Mouse (Mus musculus) heart, embryonic 14.5 days (tissue): Measurements from ENCODE around the gene Theg. TPM values are rescaled to one million over a fixed set of nuclear protein-coding genes. Genes with fewer than 3 reads are reported as not detected.

Experiments used
- ATAC-seq: fragments of 200-750 bp; cut with Nextera tagmentation; 2 replicates; pipeline ENCODE4 v1.8.0; 2017; ENCODE audit warnings: low read depth, moderate TSS enrichment; ENCODE audit not compliant: insufficient number of reproducible peaks, insufficient read depth, low FRiP score
- H3K27ac ChIP-seq, 2 experiments: fragments of 200-500 bp in 1 of 2; fragments of 300-500 bp in 1 of 2; sonication (generic) in 1 of 2; replicated peaks in 1 of 2; 2 replicates each; pipeline ENCODE4 v1.5.1; 2012 to 2014; ENCODE audit warnings: low read depth in 2 of 2, low read length in 2 of 2, control low read depth in 1 of 2, mild to moderate bottlenecking in 1 of 2, mixed read lengths in 1 of 2; ENCODE audit not compliant: control insufficient read depth in 1 of 2, insufficient read depth in 1 of 2
- H3K27me3 ChIP-seq: fragments of 300-500 bp; sonication (generic); 2 replicates; pipeline ENCODE4 v1.6.1; 2014; ENCODE audit warnings: mild to moderate bottlenecking, low read length, control low read depth; ENCODE audit not compliant: control insufficient read depth, insufficient read depth
- H3K36me3 ChIP-seq: fragments of 300-500 bp; sonication (generic); 2 replicates; pipeline ENCODE4 v1.6.1; 2014; ENCODE audit warnings: mild to moderate bottlenecking, control low read depth, low read length, mixed read lengths; ENCODE audit not compliant: control insufficient read depth, insufficient read depth
- H3K4me1 ChIP-seq, 2 experiments: fragments of 200-500 bp in 1 of 2; fragments of 300-500 bp in 1 of 2; sonication (generic) in 1 of 2; 2 replicates each; pipeline ENCODE4 v1.6.1; 2012 to 2014; ENCODE audit warnings: low read length in 2 of 2, control low read depth in 1 of 2, mixed read lengths in 1 of 2; ENCODE audit not compliant: control insufficient read depth in 2 of 2, insufficient read depth in 2 of 2
- H3K4me2 ChIP-seq: fragments of 300-500 bp; sonication (generic); 2 replicates; pipeline ENCODE4 v1.6.1; 2014; ENCODE audit warnings: mild to moderate bottlenecking, low read length
- H3K4me3 ChIP-seq, 2 experiments: fragments of 200-500 bp in 1 of 2; fragments of 300-500 bp in 1 of 2; sonication (generic) in 1 of 2; 2 replicates each; pipeline ENCODE4 v1.5.1; 2012 to 2014; ENCODE audit warnings: low read length in 2 of 2, mild to moderate bottlenecking in 2 of 2, control low read depth in 1 of 2, low read depth in 1 of 2, moderate library complexity in 1 of 2; ENCODE audit not compliant: control insufficient read depth in 1 of 2, insufficient read depth in 1 of 2
- H3K9ac ChIP-seq: fragments of 300-500 bp; sonication (generic); 2 replicates; pipeline ENCODE4 v1.6.1; 2014; ENCODE audit warnings: mild to moderate bottlenecking, low read length
- H3K9me3 ChIP-seq: fragments of 300-500 bp; sonication (generic); 2 replicates; pipeline ENCODE4 v1.6.1; 2016; ENCODE audit warnings: low read length, control low read depth; ENCODE audit not compliant: control insufficient read depth
- WGBS: fragments of 180-500 bp; shearing (Covaris S2); extraction: QIAGEN DNeasy Blood & Tissue Kit; methylation state at CpG from one replicate; pipeline ENCODE4 v1.1.7; 2014; 5-methylcytosine and 5-hydroxymethylcytosine counted together
- polyA plus RNA-seq: library from polyadenylated mRNA; unstranded; fragments of >200 nt; fragmentation: Nextera tagmentation; extraction: Ambion mirVana; gene quantifications from 2 replicates; pipeline ENCODE4 v1.2.1, GENCODE M21; 2014

The Theg gene
- polyA plus RNA-seq, 1 experiment from 2014 or later = not detected

DNA sequence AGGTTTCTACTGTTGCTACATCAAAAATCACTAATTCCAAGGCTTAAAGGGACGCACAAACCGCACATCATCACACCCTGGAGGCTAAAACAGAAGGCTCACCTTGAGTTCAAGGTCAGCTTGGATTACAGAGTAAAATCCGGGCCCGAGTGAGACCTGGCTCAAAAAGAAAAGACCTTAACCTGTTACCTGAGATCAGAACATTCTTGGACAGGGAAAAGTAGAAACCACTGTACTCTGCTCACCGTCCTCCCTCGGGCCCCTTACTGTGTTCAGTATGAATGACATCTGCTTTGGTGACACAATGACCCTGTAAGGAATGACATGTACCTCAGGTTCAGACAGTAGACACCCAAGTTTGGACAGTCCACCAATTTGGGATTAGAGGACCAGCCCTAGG is 12.3 kb downstream of the Theg start:
- 88% methylated on average over 6 of the region's 6 CpGs for WGBS
- no peaks in the 10 kb centered on the region for H3K27me3 ChIP-seq
- no peak for ATAC-seq
- no peaks in the 10 kb centered on the region for H3K4me1 ChIP-seq
- no peak overlapping the region for H3K9ac ChIP-seq
- no peaks in the 10 kb centered on the region for H3K36me3 ChIP-seq
- H3K9me3 ChIP-seq = no peaks in the 10 kb centered on the region
- no peak overlapping the region for H3K27ac ChIP-seq
- H3K4me2 ChIP-seq = no peak overlapping the region
- H3K4me3 ChIP-seq = no peak overlapping the region

DNA sequence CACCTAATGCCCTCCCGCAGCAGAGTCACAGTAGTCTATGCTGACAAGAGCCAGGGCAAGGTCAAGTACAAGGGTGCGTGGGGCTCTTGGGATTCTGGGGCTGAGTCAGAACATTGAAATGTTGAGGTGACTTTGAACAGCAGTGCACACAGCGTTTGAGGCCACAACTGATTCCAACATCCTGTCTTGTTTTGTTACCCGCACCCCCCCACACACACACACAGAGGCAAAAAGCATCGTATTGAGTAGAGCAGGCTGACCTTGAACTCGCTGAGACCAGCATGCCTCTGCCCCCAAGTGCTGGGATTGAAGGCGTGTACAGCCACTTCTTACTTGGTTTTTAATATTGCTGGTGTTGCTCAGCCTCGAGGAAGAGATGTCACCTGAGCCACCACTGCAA is 12.8 kb downstream of the Theg start:
- H3K4me1 ChIP-seq = no peaks in the 10 kb centered on the region
- no peak overlapping the region for H3K4me3 ChIP-seq
- H3K36me3 ChIP-seq = no peaks in the 10 kb centered on the region
- H3K27me3 ChIP-seq = no peaks in the 10 kb centered on the region
- no peak overlapping the region for H3K27ac ChIP-seq
- no peak for ATAC-seq
- WGBS = 71% methylated on average over 8 of the region's 8 CpGs
- H3K9ac ChIP-seq = no peak overlapping the region
- no peak overlapping the region for H3K4me2 ChIP-seq
- H3K9me3 ChIP-seq = no peaks in the 10 kb centered on the region

DNA sequence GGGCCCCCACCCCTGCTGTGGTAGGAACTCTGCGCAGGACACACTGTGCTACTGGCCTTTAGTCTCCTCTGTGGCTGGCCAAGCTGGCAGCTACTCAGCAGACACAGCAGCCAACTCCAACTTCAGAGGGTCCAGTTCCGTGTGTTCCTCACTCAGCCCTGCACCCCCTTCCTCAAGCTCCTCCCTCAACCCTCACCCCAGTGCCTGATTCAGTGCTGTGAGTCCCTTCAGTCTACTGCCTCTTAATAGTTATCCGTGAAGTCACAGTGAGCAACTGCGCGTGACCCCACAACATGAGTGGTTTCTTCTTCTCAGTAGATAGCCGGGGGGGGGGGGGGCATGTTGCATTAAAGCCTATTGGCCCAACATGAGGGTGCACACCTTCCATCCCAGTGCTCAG is 13.5 kb downstream of the Theg start:
- H3K36me3 ChIP-seq = no peaks in the 10 kb centered on the region
- no peak overlapping the region for H3K4me3 ChIP-seq
- H3K27ac ChIP-seq = no peak overlapping the region

DNA sequence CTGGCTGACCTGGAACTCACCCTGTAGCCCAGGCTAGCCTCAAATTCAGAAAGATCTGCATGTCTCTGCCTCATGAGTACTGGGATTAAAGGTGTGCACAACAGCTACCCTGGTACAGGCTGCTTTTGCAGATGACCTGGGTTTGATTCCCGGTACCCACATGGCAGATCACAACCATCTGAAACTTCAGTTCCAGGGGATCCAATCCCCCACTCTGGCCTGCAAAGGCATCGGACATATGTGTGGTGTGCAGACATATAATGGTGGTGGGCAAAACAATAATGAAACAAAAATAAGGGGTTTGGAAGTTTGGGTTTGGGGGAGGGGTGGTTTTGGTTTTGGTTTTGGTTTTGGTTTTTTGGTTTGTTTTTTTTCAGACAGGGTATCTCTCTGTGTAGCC is 15.8 kb downstream of the Theg start:
- H3K36me3 ChIP-seq = no peaks in the 10 kb centered on the region
- H3K9me3 ChIP-seq = no peaks in the 10 kb centered on the region
- no peak overlapping the region for H3K4me2 ChIP-seq
- no peak overlapping the region for H3K27ac ChIP-seq
- H3K27me3 ChIP-seq = no peaks in the 10 kb centered on the region
- WGBS = 79% methylated on average over 2 of the region's 2 CpGs
- H3K4me1 ChIP-seq = no peaks in the 10 kb centered on the region
- H3K4me3 ChIP-seq = no peak overlapping the region
- no peak overlapping the region for H3K9ac ChIP-seq
- ATAC-seq = no peak

More for the DNA sequence above, 13.5 kb downstream of the Theg start:
- H3K9ac ChIP-seq = no peak overlapping the region
- no peaks in the 10 kb centered on the region for H3K4me1 ChIP-seq
- ATAC-seq = no peak
- no peak overlapping the region for H3K4me2 ChIP-seq
- H3K27me3 ChIP-seq = no peaks in the 10 kb centered on the region
- 84% methylated on average over 6 of the region's 6 CpGs for WGBS
- H3K9me3 ChIP-seq = no peaks in the 10 kb centered on the region

DNA sequence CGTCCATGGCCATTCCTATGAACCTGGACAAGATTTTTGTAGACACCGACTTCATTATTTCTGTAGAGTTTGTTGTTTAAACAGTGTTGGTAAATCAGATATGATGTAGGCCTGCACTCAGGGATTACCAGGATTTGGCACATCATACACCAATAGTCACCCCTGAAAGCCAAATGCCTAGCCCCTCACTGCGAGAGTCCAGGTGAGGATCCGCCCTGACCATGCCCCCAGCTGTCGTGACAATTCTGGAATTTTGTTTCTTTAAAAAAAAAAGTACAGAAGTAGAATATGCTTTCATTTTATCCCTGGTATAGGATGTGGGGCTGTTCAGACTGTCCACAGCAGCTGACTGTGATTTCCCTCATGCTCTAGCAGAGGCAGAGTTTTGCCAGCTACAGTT is 17.2 kb downstream of the Theg start:
- Histone ChIP-seq H3K4me3 (no peak overlapping the region), H3K27ac (no peak overlapping the region), H3K4me2 (no peak overlapping the region), H3K36me3 (no peaks in the 10 kb centered on the region), H3K9me3 (no peaks in the 10 kb centered on the region; the same call in 1 of the 2 replicates), H3K27me3 (no peaks in the 10 kb centered on the region), H3K9ac (no peak overlapping the region), H3K4me1 (no peaks in the 10 kb centered on the region)
- WGBS = 85% methylated on average over 5 of the region's 5 CpGs
- no peak for ATAC-seq

DNA sequence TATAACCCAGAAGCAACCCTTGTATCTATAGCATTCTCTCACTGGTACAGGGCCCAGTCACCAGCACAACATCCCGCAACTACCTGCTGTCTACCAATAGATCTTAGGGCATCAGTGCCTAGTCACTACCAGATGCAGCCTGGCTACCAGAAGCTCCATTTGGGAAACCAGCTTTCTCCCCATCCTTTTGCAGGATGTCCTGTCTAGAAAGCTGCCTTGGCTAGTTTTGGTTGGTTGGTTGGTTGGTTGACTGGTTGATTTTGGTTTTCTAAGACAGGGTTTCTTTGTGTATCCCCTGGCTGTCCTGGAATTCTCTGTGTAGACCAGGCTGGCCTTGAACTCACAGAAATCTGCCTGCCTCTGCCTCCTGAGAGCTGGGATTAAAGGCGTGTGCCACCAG is 27.4 kb downstream of the Theg start:
- no peak overlapping the region for H3K4me3 ChIP-seq
- H3K4me1 ChIP-seq = peaks cover 0 to 3% of the 10 kb centered on the region in 2 experiments; a peak in 2 of 4 replicates
- no peaks in the 10 kb centered on the region for H3K9me3 ChIP-seq
- no peak for ATAC-seq
- WGBS = 75% methylated on average over 2 of the region's 2 CpGs
- no peak overlapping the region for H3K27ac ChIP-seq
- H3K9ac ChIP-seq = no peak overlapping the region
- H3K27me3 ChIP-seq = no peaks in the 10 kb centered on the region
- H3K4me2 ChIP-seq = no peak overlapping the region
- H3K36me3 ChIP-seq = no peaks in the 10 kb centered on the region

DNA sequence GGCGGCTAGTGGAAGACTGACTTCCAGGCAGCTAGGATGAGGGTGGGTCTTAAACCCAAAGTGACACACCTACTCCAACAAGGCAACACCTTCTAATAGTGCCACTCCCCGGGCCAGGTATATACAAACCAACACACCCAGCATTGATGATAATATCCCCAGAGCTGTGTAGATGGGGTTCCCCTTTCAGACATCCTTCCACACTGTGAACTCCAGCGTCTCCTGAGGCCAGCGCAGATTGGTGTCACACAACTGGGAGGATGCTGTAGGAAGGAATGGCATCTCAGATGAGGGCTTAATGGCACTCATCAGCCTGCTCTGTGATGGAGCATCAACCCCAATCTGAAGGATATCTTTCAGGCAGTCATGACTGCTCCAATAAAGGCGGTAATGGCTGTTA is 29.6 kb downstream of the Theg start:
- Histone ChIP-seq H3K27me3 (no peaks in the 10 kb centered on the region), H3K9me3 (no peaks in the 10 kb centered on the region), H3K36me3 (no peaks in the 10 kb centered on the region), H3K4me2 (no peak overlapping the region), H3K9ac (no peak overlapping the region), H3K4me3 (no peak overlapping the region), H3K27ac (no peak overlapping the region), H3K4me1 (peaks cover 7 to 9% of the 10 kb centered on the region in 2 experiments; a peak in 2 of 4 replicates)
- 91% methylated on average over 5 of the region's 5 CpGs for WGBS
- ATAC-seq = no peak

DNA sequence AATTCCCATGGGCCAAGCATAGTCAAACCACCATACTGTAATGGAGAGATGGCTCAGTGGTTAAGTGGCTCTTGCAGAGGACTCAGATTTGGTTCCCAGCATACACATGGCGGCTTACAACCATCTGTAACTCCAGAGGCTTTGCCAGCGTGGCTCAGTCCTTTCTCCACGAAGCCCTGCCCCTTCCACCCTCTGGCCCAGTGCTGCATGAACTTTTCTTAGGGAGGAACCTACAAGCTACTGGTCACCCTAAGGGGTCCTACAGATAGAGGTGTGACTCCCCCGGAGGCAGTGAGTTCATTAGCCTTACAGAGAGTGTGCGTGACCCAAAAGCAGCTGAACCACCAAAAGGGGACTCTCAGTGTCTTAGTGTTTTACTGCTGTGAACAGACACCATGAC is 30.2 kb downstream of the Theg start:
- 85% methylated on average over 5 of the region's 5 CpGs for WGBS
- Histone ChIP-seq H3K27me3 (no peaks in the 10 kb centered on the region), H3K27ac (no peak overlapping the region), H3K4me3 (no peak overlapping the region), H3K9ac (no peak overlapping the region), H3K4me2 (no peak overlapping the region), H3K36me3 (no peaks in the 10 kb centered on the region), H3K9me3 (no peaks in the 10 kb centered on the region), H3K4me1 (peaks cover 7 to 9% of the 10 kb centered on the region in 2 experiments; a peak in 2 of 4 replicates)
- ATAC-seq = no peak
